Mouse (Mus musculus) R1 (cell line): Measurements from ENCODE around the gene Qprt.
"Not testable (repeated sequence)": the region's sequence is repeated elsewhere in the genome, so short reads cannot be mapped to it uniquely, and the experiment has no call there.

Experiments
- DNase-seq: peaks from one replicate; pipeline ENCODE4 v3.0.0-alpha.2; 2018; ENCODE audit warnings: low read depth, low spot score

The Qprt gene

DNA sequence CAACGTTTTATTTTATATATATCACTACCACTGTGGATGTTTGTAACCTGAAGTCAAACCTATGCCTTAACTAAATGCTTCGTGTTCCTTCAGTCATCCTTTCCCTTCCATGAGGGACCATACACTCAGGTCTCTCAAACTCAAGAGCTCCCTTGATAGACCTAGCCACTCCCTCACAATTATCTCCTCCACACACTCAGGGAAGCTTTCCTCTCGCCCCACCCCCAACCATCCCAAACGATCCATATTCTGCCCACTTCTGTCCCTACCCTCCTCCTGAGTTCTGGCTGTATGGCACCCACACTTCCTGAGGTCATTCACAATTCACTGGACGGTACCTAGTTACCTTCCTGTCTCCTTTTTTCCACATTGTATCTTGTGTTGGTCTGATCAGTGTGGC is 23.5 kb downstream of the Qprt start:
- no peak for DNase-seq

DNA sequence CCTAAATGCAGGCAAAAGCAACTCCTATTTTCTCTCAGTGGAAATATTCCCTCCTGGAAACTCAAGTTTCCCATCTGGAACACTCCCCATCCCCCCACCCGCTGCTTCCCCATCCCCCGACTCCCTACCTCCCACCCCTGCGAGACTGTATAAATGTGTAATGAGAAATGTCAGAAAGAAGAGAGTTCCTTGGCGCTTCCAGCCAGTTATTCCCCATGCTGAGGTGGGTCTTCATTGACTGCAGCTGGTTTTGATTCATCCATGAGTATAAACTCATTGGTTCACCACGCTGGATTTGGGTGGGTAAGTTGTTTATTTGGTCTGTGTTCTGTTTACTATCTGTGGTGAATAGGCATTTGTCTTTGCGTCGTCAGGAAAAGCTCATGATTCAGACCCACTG is 25.6 kb downstream of the Qprt start:
- DNase-seq: no peak

DNA sequence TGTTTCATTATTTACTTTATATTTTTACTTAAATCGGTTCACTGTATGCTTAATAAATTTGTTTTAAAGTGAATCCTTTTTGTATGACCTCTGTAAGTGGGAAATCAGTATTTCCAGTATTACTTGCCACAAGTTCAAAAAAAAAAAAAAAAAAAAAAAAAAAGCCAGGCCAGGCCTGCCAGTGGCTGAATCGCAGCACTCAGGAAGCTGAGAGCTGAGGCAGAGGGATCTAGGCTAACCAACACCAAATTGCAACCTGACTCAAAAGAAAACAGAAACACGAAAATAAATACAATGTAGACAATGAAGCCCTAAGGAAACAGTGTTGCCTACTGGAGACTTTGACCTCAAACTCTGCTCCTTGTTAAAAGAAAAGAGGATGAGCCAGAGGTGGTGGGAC is 28.1 kb downstream of the Qprt start:
- DNase-seq: no peak

DNA sequence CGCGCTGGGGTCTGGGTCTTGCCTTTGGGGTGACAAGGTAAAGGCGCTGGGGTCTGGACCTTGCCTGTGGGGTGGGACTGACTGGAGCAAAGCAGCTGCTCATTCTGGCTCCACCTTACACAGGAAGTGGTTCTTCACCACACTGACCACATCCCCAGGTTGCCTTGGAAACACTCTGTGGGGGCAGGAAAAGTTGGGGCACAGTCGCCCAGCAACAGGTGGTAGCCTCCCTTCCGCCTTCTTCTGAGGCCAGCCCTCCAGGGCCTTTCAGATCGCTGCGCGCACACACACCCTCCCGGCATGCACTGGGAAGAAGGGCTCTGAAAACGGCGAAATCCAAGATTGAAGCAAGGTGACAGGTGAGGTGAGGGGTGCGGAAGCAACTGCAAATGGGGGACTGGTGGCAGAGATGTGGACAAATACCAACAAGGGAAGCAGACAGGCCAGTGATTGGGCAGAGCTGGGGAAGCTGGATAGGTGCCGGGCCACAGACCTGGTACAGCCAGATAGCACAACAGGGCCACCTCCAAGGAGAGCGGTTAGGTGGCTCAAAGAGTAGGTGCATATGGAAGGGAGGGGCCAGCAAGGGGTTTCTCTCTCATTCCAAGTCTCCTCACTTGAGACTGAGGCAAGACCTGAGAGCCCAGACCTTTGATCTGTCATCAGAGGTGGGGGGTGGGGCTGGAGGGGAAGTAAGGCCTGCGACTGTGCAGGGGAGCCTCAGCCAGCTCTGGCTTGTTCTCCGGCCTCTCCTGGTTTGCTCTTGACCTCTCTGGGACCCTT is 30.7 kb downstream of the Qprt start, which contains the start of gene AI467606:
AI467606 (plus strand) TSS at position 246 of the 783 bp plus-strand sequence.
- peak; percentile 98 for DNase-seq

DNA sequence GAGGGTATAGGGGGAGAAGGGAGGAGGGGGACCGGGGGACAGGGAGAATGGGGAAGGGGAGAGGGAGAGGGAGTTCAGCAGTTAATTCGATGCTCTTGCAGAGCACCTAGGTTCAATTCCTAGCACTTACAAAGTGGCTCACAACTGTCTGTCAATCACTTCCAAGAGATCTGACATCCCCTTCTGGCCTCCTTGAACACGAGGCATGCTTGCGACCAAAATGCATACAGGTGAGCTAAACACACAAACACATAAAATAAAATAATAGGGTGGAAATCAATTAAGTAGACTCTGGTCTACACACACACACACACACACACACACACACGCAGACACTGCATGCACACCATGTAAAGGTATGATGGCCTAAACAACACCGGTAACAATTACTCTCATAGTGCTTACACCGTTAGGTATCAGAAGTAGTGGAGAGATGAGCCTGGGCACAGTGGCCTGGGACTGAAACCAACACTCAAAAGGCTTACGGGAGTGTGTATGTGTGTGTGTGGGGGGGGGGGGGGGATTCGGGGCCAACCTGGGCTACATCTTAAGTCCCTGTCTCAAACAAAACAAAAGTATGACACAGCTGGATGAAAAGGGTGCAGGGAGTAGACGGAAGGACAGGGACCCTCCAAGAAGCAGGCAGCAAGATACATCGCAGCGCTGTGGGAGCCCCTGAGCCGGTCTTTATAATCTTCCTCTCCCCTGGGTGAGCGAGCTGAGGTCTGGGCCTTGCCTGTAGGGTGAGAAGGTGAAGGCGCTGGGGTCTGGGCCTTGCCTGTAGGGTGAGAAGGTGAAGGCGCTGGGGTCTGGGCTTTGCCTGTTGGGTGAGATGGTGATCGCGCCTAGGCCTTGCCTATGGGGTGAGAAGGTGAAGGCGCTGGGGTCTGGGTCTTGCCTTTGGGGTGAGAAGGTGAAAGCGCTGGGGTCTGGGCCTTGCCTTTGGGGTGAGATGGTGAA is 31.6 kb downstream of the Qprt start:
- no peak for DNase-seq

DNA sequence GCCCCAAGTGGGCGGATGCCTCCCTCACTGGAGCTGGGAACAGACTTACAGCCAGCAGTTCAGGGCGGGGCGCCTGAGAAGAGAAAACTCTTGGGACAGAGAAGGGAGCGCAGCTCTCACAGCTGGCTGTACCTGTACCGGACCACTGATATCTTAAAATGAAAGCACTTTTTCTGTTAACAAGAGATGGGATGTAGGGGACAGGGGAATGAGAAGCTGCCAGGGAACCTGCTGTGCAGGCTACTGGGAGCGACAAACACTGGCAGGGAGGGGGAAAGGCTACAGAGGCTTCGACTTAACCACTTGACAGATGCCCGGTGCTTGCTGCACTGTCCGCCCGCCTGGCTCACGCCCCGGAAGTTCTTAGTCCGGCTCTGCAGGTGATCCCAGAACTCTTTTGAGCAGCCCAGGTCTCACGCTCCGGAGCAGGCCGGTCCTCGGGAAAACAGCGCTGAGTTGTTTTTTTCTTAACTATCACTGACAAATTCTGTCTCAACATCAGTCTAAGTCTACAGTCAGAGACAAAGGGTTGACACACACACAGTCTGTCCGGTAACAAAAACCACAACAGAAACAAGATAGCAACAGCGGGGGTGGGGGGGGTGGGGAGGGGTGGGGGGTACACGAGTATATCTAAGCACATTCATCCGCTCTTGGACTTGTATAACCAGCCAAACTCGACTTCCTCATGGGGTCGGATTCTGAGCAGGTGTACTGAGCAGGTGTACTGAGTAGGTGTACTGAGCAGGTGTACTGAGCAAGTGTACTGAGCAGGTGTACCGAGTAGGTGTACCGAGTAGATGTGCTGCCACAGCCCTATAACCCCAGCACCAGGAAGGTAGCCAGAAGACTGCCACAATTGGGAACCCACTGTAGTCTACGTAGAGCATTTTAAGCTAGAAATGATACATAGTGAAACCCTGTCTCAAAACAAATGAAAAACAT is 32.9 kb downstream of the Qprt start:
- peak; percentile 73 for DNase-seq

DNA sequence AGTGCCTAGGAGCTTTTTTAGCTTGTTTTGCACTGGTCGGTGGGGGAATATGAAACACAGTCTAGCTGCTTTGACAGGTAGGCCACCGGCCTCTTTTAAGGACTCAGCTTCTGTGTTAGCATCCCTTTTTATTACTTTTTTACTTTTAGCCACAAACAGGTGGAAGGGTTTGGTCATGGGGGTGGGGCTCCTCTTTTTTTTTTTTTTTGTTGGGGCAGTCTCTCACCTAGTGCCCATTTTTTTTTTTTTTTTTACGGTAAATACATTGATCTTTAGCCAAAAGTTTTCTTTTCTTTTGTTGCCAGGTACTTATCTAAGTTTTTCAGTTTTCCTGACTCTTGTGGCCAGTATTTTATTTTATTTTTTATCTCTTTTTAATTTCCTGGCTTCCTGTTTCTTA is 33.9 kb downstream of the Qprt start:
- no peak for DNase-seq

DNA sequence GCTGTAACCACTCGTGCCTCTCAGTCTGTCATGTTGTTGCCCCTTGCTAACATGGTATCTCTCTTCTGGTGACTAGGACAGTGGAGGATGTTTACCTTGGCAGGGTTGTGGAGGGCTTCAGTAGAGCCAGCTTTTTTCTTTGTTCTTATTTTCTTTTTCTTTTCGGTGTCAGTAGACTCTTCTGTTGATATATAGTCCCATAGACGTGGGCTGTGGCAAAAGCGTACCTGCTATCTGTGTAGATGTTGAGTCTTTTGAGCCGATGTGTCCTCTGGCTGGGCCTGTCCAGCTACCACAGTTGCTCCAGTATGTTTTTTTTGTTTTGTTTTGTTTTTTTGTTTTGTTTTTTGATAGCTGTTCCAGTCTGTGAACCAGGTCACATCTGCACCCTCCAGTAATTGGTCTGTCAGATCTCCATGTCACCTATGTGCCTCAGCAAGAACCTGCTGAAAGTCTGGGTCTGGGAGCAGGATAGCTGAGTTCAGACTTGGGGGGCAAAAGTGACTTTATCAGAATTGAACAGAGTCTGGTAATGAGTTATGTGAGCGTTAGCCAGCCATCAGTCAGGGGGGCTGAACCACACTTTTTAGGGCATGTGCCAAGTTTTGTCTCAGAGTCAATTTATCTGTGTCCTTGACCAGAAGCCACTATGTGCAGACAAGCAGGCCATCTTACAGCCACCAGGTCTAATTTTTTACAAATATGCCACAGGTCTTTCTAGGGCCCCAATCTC is 34.6 kb downstream of the Qprt start, which contains the start of gene Zg16:
Zg16 (minus strand) TSS at position 51 of the 733 bp plus-strand sequence.
- DNase-seq: not testable (repeated sequence)

DNA sequence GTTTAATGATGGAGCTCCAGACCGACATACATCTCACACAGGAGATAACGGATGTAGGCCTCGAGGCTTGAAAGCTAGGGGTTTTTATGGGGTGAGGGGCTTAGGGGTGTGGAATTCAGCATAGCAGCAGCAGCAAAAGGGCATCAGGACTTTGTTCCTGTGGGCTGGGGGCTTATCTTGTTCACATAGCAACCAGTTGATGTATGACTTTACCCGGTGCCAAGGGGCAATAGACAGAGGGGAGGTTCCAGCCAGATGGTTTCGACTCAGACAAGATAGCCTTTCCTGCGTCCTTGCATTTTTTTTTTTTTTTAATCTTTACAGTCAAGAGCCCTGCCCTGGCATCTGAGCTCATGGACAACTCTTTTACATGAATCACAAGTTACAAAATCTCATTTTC is 36.3 kb downstream of the Qprt start:
- DNase-seq: not testable (repeated sequence)

DNA sequence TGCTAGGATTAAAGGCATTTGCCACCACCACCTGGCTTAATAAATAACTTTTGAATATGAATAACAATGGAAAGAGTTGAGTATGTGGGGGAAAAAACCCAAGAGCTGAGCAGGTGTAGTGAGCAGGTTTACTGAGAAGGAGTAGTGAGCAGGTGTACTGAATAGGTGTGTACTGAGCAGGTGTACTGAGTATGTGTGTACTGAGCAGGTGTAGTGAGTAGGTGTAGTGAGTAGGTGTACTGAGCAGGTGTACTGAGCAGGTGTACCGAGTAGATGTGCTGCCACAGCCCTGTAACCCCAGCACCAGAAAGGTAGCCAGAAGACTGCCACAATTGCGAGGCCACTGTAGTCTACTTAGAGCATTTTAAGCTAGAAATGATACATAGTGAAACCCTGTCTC is 37.2 kb downstream of the Qprt start:
- no peak for DNase-seq

DNA sequence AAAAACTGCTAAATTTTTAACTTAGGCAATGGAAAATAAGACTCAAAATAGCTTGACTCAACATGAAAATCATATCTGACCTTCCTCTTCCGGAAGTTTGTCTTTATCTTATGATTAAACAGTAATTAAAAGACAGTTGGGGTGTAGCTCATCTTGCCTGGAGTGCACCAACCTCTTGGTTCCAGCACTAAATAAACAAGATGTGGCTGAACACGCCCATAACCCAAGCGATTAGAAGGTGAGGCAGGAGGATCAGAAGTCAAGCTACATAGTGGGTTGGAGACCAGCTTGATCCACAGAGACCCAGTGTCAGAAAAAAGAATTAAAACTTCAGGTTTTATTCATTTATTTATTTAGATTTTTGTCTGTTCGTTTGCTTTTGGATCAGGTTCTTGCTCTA is 38.3 kb downstream of the Qprt start:
- no peak for DNase-seq

DNA sequence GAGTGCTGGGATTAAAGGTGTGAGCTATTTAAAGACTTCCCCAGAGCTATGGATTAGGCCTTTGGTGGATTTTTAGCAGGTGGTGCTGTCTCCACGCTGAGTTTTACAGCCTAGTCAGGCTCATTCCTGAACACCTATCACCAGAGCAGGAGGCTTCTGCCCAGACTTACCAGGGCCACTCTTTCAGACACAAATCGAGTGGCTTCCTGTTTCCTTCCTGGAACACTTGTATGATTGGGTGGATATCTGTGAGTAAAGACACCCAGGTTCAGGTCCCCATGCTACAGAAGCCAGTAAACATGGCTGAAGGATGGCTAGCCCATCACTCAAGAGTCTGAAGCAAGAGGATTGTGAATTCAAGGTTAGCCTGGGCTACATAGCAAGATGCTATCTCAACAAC is 39.0 kb downstream of the Qprt start:
- DNase-seq: no peak

DNA sequence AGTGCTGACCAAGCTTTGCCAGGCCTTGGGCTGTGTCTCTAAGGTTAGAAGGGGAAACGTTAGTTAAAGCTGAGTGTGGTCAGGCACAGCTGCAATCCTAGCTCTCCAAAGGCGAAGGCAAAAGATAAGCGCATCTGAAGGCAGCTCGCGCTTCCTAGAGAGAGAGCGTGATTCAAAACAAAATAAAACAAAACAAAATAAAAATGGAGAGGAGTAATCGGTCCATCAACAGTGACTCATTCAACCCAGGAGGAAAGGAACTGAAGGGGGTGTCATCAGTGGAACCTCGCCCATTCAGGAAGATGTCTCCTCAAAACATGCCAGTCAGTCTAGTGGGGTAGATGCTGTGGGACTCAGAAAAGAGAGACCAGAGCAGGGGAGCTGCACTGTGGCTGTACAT is 39.8 kb downstream of the Qprt start:
- no peak for DNase-seq

DNA sequence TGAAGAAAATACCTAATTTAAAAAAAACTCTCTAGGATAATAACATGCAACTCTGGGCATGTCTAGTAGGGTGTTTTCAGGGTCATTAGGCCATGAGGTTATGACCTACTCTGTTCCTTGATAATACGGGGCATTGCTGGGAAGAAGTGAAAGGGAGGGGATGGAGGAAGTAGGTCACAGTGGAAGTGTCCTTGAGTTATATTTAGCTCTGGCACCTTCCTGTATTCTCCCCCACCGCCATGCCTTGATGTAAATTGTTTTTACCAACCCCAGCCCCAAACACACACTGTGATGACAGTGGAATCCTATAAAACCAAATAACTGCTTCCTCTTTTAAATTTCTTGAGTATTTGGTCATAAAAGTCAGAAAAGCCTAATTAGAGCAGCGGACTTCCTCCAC is 42.0 kb downstream of the Qprt start:
- no peak for DNase-seq

DNA sequence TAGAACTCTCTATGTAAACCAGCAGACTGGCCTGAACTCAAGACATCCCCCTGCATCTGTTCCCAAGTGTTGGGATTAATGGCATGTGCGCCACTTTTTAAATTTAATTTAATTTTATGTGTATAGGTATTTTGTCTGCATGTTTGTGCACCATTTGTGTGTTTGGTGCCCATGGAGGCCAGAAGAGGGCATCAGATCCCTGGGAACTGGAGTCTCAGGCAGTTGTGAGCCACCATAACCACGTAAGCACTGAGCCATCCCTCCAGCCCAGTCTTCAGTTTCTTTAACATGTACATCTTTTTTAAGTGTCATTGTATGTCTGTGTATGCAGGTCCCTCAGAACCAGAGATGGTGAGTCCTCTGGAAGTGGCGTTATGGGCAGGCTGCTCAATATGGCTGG is 44.3 kb downstream of the Qprt start:
- no peak for DNase-seq

DNA sequence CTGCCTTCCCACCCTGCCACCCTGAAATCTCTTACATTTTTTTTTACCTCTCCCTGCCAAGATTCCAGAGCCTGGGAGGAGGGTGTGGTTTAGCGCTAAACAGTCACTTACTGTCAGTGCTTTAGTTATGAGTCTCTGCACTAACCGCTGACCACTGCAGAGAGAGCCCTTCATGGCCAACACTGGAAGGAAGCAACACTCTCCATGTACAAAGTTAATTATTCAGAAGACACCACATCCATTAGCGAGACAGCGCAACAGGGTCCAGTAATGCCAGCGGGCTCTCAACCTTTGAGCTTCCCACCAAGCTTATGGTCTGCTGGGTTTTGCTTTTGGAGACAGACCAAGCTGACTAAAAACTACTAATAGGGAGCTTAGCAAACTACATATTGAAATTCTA is 45.8 kb downstream of the Qprt start:
- no peak for DNase-seq

DNA sequence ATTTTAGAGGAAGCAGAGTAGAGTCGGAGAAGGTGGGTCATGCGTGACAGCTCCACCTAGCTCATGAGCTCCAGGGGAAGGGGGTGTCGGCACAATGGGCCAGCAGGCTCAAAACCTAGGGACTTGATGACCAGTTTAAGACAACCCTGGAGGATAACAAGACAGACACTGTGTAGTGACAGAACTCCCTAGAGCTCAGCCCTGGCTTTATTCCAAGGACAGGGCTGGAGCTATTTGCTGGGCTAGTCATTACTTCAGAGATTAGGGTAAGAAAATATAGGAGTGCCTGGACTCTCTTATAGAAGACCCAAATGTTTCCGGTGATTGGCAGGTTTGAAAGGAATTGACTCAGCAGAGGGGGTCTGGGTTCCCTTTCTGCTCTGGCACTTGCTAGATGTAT is 48.8 kb downstream of the Qprt start:
- no peak for DNase-seq

DNA sequence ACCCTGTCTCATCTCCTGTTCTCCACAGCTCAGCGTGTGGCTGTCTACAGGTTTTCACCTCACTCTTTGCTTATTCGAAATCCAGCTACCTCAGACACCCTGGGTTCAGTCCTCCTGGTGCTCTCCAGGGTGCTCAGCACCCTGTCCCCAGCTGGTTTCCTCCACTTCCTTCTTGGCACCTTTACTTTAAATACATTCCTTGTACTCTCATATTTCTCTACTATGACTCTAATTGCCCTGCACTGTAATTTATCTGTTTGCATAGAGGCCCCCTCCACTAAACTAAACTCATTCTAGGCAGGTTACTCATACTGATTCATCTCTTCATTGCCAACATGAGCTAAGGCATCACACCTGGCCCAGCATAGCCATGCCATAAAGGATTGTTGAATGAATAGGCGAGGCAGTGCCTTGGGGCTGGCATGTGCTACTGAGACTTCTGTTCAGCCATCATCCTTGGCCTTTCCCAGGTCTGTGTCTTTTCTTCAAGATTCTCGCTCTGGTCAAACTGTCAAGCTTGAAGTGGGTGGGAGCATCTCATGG is 51.1 kb downstream of the Qprt start:
- DNase-seq: no peak

DNA sequence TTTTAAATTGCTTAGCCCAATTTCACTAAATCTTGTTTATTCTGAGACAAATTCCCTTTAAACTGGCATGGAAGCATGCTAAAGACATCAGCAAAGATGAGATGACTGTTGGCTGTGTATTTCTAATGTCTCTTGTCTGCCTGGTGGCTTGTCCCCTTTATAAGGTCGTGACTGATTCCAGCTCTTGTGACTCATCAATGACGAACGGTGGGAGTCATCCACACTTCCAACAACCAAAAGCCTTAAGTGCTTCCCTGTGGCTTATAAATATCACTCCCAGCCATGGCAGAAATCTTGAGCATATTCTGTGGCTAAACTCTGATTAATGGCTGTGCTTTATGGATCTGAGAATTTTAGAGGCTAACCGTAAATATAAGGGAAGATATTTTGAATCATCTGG is 55.7 kb downstream of the Qprt start:
- DNase-seq: no peak

DNA sequence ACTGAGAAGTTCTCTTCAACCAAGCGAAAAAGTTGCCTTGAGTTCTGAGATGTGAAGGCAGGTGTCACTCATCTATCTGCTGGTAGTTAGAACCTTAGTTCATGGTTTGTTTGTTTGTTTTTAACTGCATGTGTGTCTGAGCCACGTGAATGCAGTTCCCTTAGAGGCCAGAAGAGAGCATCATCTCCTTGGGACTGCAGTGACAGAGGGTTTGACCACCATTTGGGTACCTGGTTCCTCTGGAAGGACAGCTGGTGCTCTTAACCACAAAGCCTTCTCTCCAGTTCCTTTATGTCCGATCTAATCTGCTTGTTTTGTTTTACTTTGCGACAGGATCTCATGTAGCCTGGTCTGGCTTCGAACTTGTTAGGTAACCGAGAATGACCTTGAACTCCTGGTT is 56.5 kb downstream of the Qprt start:
- peak; percentile 49 for DNase-seq
